Mouse (Mus musculus): ENCODE results near the gene Grm4.

- TF ChIP-seq CTCF (IDR thresholded peaks at IDR 0.05; ENCODE audit: control insufficient read depth, insufficient read depth, insufficient replicate concordance, low read depth, low read length) (no peak), POLR2A (IDR thresholded peaks at IDR 0.05; ENCODE audit: control insufficient read depth, low read depth, low read length) (no peak)
Measured at GRCm38 (mm10) chr17:27547253-27547868, 26.2 kb upstream of the Grm4 start.
